Mouse (Mus musculus) megakaryocyte, embryonic 14.5 days (primary cell): ENCODE results near the gene Slc44a1.

Experiments used
- FLI1 ChIP-seq: IDR thresholded peaks from 2 replicates; pipeline ENCODE4 v1.6.1; 2012; ENCODE audit warnings: low read length, inconsistent platforms, mixed read lengths
- GATA1 ChIP-seq: IDR thresholded peaks from 3 replicates; pipeline ENCODE4 v1.6.1; 2012; ENCODE audit warnings: mixed read lengths, low read length, inconsistent platforms, borderline replicate concordance

GRCm38 (mm10) chr4:53538600-53538999 is 98.4 kb downstream of the Slc44a1 start:
- TF ChIP-seq FLI1: no peak
- no peak for TF ChIP-seq GATA1
